ENCODE assay signal across 32 mouse cellular contexts in genomic region chr11:31195621-31196363, GRCm38 (mm10). TPM values are rescaled to one million over a fixed set of nuclear protein-coding genes. Genes with fewer than 3 reads are reported as not detected.
A peak's percentile ranks its signal among the peaks of the same experiment; 100 is the strongest.
DNase-seq lines count a peak whose midpoint lies in the region; ATAC-seq and TF ChIP-seq lines count a peak whose summit lies in the region.
"Had no signal": no experiment of that assay in that cellular context is flagged by ENCODE, and none has a peak within 500 bp of the region (broad histone marks: within the 10 kb centered on the region; RNA-seq: fewer than 3 reads in every experiment).

No protein-coding gene starts in this region.

- 63% methylated on average over 3 of the region's 3 CpGs for WGBS in hindbrain, embryonic 10.5 days
- WGBS in hindbrain, embryonic 14.5 days: 66% methylated on average over 3 of the region's 3 CpGs
- 60% methylated on average over 3 of the region's 3 CpGs for WGBS in midbrain, embryonic 12.5 days
- WGBS in midbrain, embryonic 15.5 days: 41% methylated on average over 3 of the region's 3 CpGs
- WGBS in midbrain, embryonic 14.5 days: 42% methylated on average over 3 of the region's 3 CpGs
- 88% methylated on average over 3 of the region's 3 CpGs for WGBS in kidney, adult 2 months

- H3K27me3 ChIP-seq in hindbrain, embryonic 10.5 days (ENCODE audit: insufficient read depth, poor library complexity, severe bottlenecking): no peaks in the 10 kb centered on the region
- no peaks in the 10 kb centered on the region for H3K27me3 ChIP-seq in hindbrain, embryonic 14.5 days (ENCODE audit: control insufficient read depth, insufficient read depth, low read length)
- H3K27me3 ChIP-seq in midbrain, embryonic 12.5 days: no peaks in the 10 kb centered on the region
- H3K27me3 ChIP-seq in midbrain, embryonic 15.5 days (replicated peaks): no peaks in the 10 kb centered on the region
- H3K27me3 ChIP-seq in midbrain, embryonic 14.5 days (ENCODE audit: control insufficient read depth, insufficient read depth, low read length): no peaks in the 10 kb centered on the region
- H3K27me3 ChIP-seq in kidney, adult 2 months (replicated peaks; ENCODE audit: control insufficient read depth, insufficient read depth, low read length): no peaks in the 10 kb centered on the region
- H3K27me3 ChIP-seq: embryonic facial prominence, embryonic 15.5 days; forebrain, embryonic 15.5 days; heart, embryonic 13.5 days; limb, embryonic 13.5 days; liver, embryonic 12.5 days had no signal

- H3K4me3 ChIP-seq in hindbrain, embryonic 10.5 days: no peak overlapping the region
- no peak overlapping the region for H3K4me3 ChIP-seq in hindbrain, embryonic 14.5 days (replicated peaks; ENCODE audit: low read length)
- H3K4me3 ChIP-seq in midbrain, embryonic 12.5 days: no peak overlapping the region
- no peak overlapping the region for H3K4me3 ChIP-seq in midbrain, embryonic 15.5 days
- no peak overlapping the region for H3K4me3 ChIP-seq in midbrain, embryonic 14.5 days (replicated peaks; ENCODE audit: low read depth, low read length)
- no peak overlapping the region for H3K4me3 ChIP-seq in kidney, adult 2 months (ENCODE audit: insufficient read depth, low read depth, low read length)
- H3K4me3 ChIP-seq: embryonic facial prominence, embryonic 15.5 days; forebrain, embryonic 15.5 days; gastrocnemius, adult 2 months; heart, embryonic 13.5 days; layer of hippocampus, adult 2 months; limb, embryonic 13.5 days; liver, embryonic 12.5 days had no signal

- peak overlapping the region; percentile 60 for H3K27ac ChIP-seq in hindbrain, embryonic 10.5 days
- no peak overlapping the region for H3K27ac ChIP-seq in hindbrain, embryonic 14.5 days
- H3K27ac ChIP-seq in midbrain, embryonic 12.5 days (replicated peaks): no peak overlapping the region
- no peak overlapping the region for H3K27ac ChIP-seq in midbrain, embryonic 15.5 days
- no peak overlapping the region for H3K27ac ChIP-seq in midbrain, embryonic 14.5 days (replicated peaks; ENCODE audit: low read depth, low read length)
- H3K27ac ChIP-seq in kidney, adult 2 months (ENCODE audit: insufficient read depth, low read depth, low read length): no peak overlapping the region
- H3K27ac ChIP-seq: embryonic facial prominence, embryonic 15.5 days; forebrain, embryonic 15.5 days; gastrocnemius, adult 2 months; heart, embryonic 13.5 days; layer of hippocampus, adult 2 months; limb, embryonic 13.5 days; liver, embryonic 12.5 days; stomach, postnatal 0 days had no signal

- TF ChIP-seq POLR2A in brain, embryonic 14.5 days (IDR thresholded peaks at IDR 0.05; ENCODE audit: borderline replicate concordance, extremely low read depth, insufficient read depth, insufficient read length, poor library complexity, severe bottlenecking): no peak
- no peak for TF ChIP-seq POLR2A in kidney, adult 2 months (IDR thresholded peaks at IDR 0.05; ENCODE audit: low read depth, low read length)

- peak; percentile 2 for DNase-seq in hindbrain, embryonic 10.5 days (ENCODE audit: low spot score)
- no peak for DNase-seq in hindbrain, embryonic 14.5 days (ENCODE audit: low spot score)
- DNase-seq in brain, embryonic 14.5 days (ENCODE audit: low read depth): peak; percentile 36
- peak; percentile 29 for DNase-seq in midbrain, embryonic 14.5 days
- DNase-seq in kidney, adult 2 months: no peak
- DNase-seq: adrenal gland, postnatal 25 days; cerebellum, adult 2 months; cerebellum, postnatal 14 days; gastrocnemius, adult 2 months; heart, postnatal 10 days; kidney, adult 18-20 months; kidney, postnatal 36 days; liver, postnatal 0 days; lung, postnatal 36 days; right cerebral cortex, postnatal 4 days; thymus, adult 2 months; thymus, postnatal 36 days had no signal

- no peaks in the 10 kb centered on the region for H3K9me3 ChIP-seq in hindbrain, embryonic 10.5 days
- no peaks in the 10 kb centered on the region for H3K9me3 ChIP-seq in hindbrain, embryonic 14.5 days (ENCODE audit: control insufficient read depth, low read length)
- no peaks in the 10 kb centered on the region for H3K9me3 ChIP-seq in midbrain, embryonic 12.5 days
- H3K9me3 ChIP-seq in midbrain, embryonic 15.5 days: no peaks in the 10 kb centered on the region
- H3K9me3 ChIP-seq in midbrain, embryonic 14.5 days (ENCODE audit: control insufficient read depth, low read length): no peaks in the 10 kb centered on the region
- H3K9me3 ChIP-seq: embryonic facial prominence, embryonic 15.5 days; forebrain, embryonic 15.5 days; heart, embryonic 13.5 days; limb, embryonic 13.5 days; liver, embryonic 12.5 days had no signal

- no peak overlapping the region for H3K4me2 ChIP-seq in hindbrain, embryonic 14.5 days (replicated peaks)
- H3K4me2 ChIP-seq in midbrain, embryonic 12.5 days (replicated peaks): no peak overlapping the region
- no peak overlapping the region for H3K4me2 ChIP-seq in midbrain, embryonic 15.5 days
- H3K4me2 ChIP-seq in midbrain, embryonic 14.5 days (ENCODE audit: low read length): no peak overlapping the region
- H3K4me2 ChIP-seq: embryonic facial prominence, embryonic 15.5 days; forebrain, embryonic 15.5 days; heart, embryonic 13.5 days; limb, embryonic 13.5 days; liver, embryonic 12.5 days had no signal

- no peak for TF ChIP-seq CTCF in brain, embryonic 14.5 days (IDR thresholded peaks at IDR 0.05; ENCODE audit: borderline replicate concordance, extremely low read depth, insufficient read depth, insufficient read length)
- no peak for TF ChIP-seq CTCF in kidney, adult 2 months (conservative IDR thresholded peaks at IDR 0.05; ENCODE audit: insufficient read depth, insufficient read length, low read depth, low read length)

- H3K4me1 ChIP-seq in hindbrain, embryonic 10.5 days (replicated peaks): peaks cover 10% of the 10 kb centered on the region; the same call in 1 of the 2 replicates
- no peaks in the 10 kb centered on the region for H3K4me1 ChIP-seq in hindbrain, embryonic 14.5 days (replicated peaks; ENCODE audit: control insufficient read depth, insufficient read depth, low read length)
- peaks cover 8% of the 10 kb centered on the region for H3K4me1 ChIP-seq in midbrain, embryonic 12.5 days
- H3K4me1 ChIP-seq in midbrain, embryonic 15.5 days: 0 out of 2 replicates have a peak, but pooled peaks cover 3% of the 10 kb centered on the region
- 0 out of 2 replicates have a peak, but pooled peaks cover 3% of the 10 kb centered on the region for H3K4me1 ChIP-seq in midbrain, embryonic 14.5 days (ENCODE audit: control insufficient read depth, insufficient read depth, low read length)
- no peaks in the 10 kb centered on the region for H3K4me1 ChIP-seq in kidney, adult 2 months (ENCODE audit: control insufficient read depth, insufficient read depth, low read length)
- H3K4me1 ChIP-seq: embryonic facial prominence, embryonic 15.5 days; forebrain, embryonic 15.5 days; heart, embryonic 13.5 days; limb, embryonic 13.5 days; liver, embryonic 12.5 days had no signal

- no peak for ATAC-seq in hindbrain, embryonic 14.5 days (ENCODE audit: low FRiP score)
- peak; percentile 78 for ATAC-seq in midbrain, embryonic 12.5 days (ENCODE audit: low FRiP score, low read depth)
- no peak for ATAC-seq in midbrain, embryonic 15.5 days (replicated peaks)
- no peak; the same call in 1 of the 2 replicates for ATAC-seq in midbrain, embryonic 14.5 days (ENCODE audit: low FRiP score, low TSS enrichment)
- ATAC-seq: CD4-positive, CD25-positive, alpha-beta regulatory T cell, adult 4 months; forebrain, embryonic 15.5 days; inflammation-experienced regulatory T-cells, adult 6 months; liver, embryonic 12.5 days; liver, postnatal 0 days had no signal

- no peaks in the 10 kb centered on the region for H3K36me3 ChIP-seq in hindbrain, embryonic 10.5 days
- no peaks in the 10 kb centered on the region for H3K36me3 ChIP-seq in hindbrain, embryonic 14.5 days (replicated peaks; ENCODE audit: control insufficient read depth, insufficient read depth)
- H3K36me3 ChIP-seq in midbrain, embryonic 12.5 days: no peaks in the 10 kb centered on the region
- H3K36me3 ChIP-seq in midbrain, embryonic 15.5 days (replicated peaks): no peaks in the 10 kb centered on the region
- no peaks in the 10 kb centered on the region for H3K36me3 ChIP-seq in midbrain, embryonic 14.5 days (ENCODE audit: control insufficient read depth, insufficient read depth, low read length)
- no peaks in the 10 kb centered on the region for H3K36me3 ChIP-seq in kidney, adult 2 months (ENCODE audit: control insufficient read depth, insufficient read depth, low read length)
- H3K36me3 ChIP-seq: embryonic facial prominence, embryonic 15.5 days; forebrain, embryonic 15.5 days; heart, embryonic 13.5 days; limb, embryonic 13.5 days; liver, embryonic 12.5 days had no signal

- no peak overlapping the region for H3K9ac ChIP-seq in hindbrain, embryonic 14.5 days
- H3K9ac ChIP-seq in midbrain, embryonic 12.5 days (replicated peaks): no peak overlapping the region
- H3K9ac ChIP-seq in midbrain, embryonic 15.5 days: no peak overlapping the region
- no peak overlapping the region for H3K9ac ChIP-seq in midbrain, embryonic 14.5 days (replicated peaks; ENCODE audit: low read length)
- H3K9ac ChIP-seq: embryonic facial prominence, embryonic 15.5 days; forebrain, embryonic 15.5 days; heart, embryonic 13.5 days; limb, embryonic 13.5 days; liver, embryonic 12.5 days; liver, postnatal 0 days had no signal

RNA-seq across cellular contexts. Expression of gene Gm17332, which starts 13.5 kb away (rescaled TPM):
- polyA plus RNA-seq in hindbrain, embryonic 10.5 days (2016; fragmentation: Nextera tagmentation; extraction: Ambion mirVana): not detected in 2 replicates
- not detected in 2 replicates for polyA plus RNA-seq in hindbrain, embryonic 14.5 days (2014; fragmentation: Nextera tagmentation; extraction: Ambion mirVana)
- polyA plus RNA-seq in midbrain, embryonic 12.5 days (2016; fragmentation: Nextera tagmentation; extraction: Ambion mirVana): not detected in 2 replicates
- not detected in 2 replicates for polyA plus RNA-seq in midbrain, embryonic 15.5 days (2015; fragmentation: Nextera tagmentation; extraction: Ambion mirVana)
- polyA plus RNA-seq in brain, embryonic 14.5 days (2012; rRNA removed): not detected in 2 replicates
- not detected in 2 replicates for polyA plus RNA-seq in midbrain, embryonic 14.5 days (2014; fragmentation: Nextera tagmentation; extraction: Ambion mirVana)
- not detected in 2 replicates for polyA plus RNA-seq in kidney, adult 2 months (2012; rRNA removed)
- polyA plus RNA-seq: CD4-positive, CD25-positive, alpha-beta regulatory T cell, adult 4 months; cerebellum, adult 2 months; embryonic facial prominence, embryonic 15.5 days; forebrain, embryonic 15.5 days; gonadal fat pad, adult 2 months; heart, embryonic 13.5 days; inflammation-experienced regulatory T-cells, adult 6 months; kidney, embryonic 16.5 days; limb, embryonic 13.5 days; liver, embryonic 12.5 days; liver, postnatal 0 days; lung, embryonic 16.5 days; spleen, adult 2 months; stomach, postnatal 0 days; thymus, adult 2 months had no signal

Comparison
In these comparisons a context has a peak if more than half of its experiments do, and no peak if none do; other contexts are left out.
1. DNase-seq: peak in hindbrain, embryonic 10.5 days (single experiment), brain, embryonic 14.5 days (single experiment) and midbrain, embryonic 14.5 days (single experiment); none in hindbrain, embryonic 14.5 days (single experiment) and kidney, adult 2 months (single experiment).